Mouse (Mus musculus) stomach, embryonic 15.5 days (tissue): ENCODE measurements around the gene Mapk8ip1. TPM values are rescaled to one million over a fixed set of nuclear protein-coding genes. Genes with fewer than 3 reads are reported as not detected.

Source experiments
- ATAC-seq: fragments of 200-750 bp; cut with Nextera tagmentation; 2 replicates; pipeline ENCODE4 v1.8.0; 2017; ENCODE audit warnings: low read depth, moderate number of reproducible peaks, moderate TSS enrichment; ENCODE audit not compliant: insufficient read depth, low FRiP score
- H3K27ac ChIP-seq: fragments of 300-500 bp; sonication (generic); 2 replicates; pipeline ENCODE4 v1.5.1; 2015; ENCODE audit warnings: mild to moderate bottlenecking, inconsistent platforms
- H3K27me3 ChIP-seq: fragments of 300-500 bp; sonication (generic); replicated peaks from 2 replicates; pipeline ENCODE4 v1.6.1; 2015; ENCODE audit warnings: inconsistent platforms
- H3K36me3 ChIP-seq: fragments of 300-500 bp; sonication (generic); 2 replicates; pipeline ENCODE4 v1.6.1; 2015; ENCODE audit warnings: inconsistent platforms
- H3K4me1 ChIP-seq: fragments of 300-500 bp; sonication (generic); 2 replicates; pipeline ENCODE4 v1.6.1; 2015; ENCODE audit warnings: inconsistent platforms
- H3K4me2 ChIP-seq: fragments of 300-500 bp; sonication (generic); 2 replicates; pipeline ENCODE4 v1.6.1; 2015; ENCODE audit warnings: mild to moderate bottlenecking, inconsistent platforms
- H3K4me3 ChIP-seq: fragments of 300-500 bp; sonication (generic); replicated peaks from 2 replicates; pipeline ENCODE4 v1.5.1; 2015; ENCODE audit warnings: inconsistent platforms
- H3K9ac ChIP-seq: fragments of 300-500 bp; sonication (generic); 2 replicates; pipeline ENCODE4 v1.6.1; 2015; ENCODE audit warnings: inconsistent platforms
- H3K9me3 ChIP-seq: fragments of 300-500 bp; sonication (generic); 2 replicates; pipeline ENCODE4 v1.6.1; 2016; ENCODE audit warnings: inconsistent platforms
- WGBS: fragments of 180-500 bp; shearing (Covaris S2); methylation state at CpG from one replicate; pipeline ENCODE4 v1.1.7; 2015; 5-methylcytosine and 5-hydroxymethylcytosine counted together
- polyA plus RNA-seq: library from polyadenylated mRNA; unstranded; fragments of >200 nt; fragmentation: Nextera tagmentation; extraction: Ambion mirVana; gene quantifications from 2 replicates; pipeline ENCODE4 v1.2.1, GENCODE M21; 2015

Mapk8ip1 gene
- polyA plus RNA-seq, 1 experiment from 2014 or later = 23.4 TPM

DNA sequence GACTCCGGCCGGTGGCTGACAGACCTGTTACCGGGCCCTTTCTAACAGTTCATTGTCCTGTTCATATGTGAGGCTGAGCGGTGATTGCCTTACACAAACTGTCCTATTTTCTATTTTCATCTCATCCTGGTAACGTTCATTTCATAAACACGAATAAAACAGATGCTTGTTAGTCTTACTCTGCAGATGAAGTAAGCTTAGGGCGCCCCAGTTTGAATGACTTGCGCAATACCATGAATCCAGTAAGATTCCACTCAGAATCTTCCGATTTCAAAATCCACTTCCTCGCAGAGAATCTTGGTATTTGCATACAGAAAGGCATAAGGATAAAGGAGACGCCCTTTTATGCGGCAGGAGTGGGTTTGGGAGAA, 33.3 kb upstream of the Mapk8ip1 start:
- no peak for ATAC-seq
- H3K4me2 ChIP-seq = peak overlapping the region; percentile 92
- H3K4me3 ChIP-seq = peak overlapping the region; percentile 89
- no peaks in the 10 kb centered on the region for H3K9me3 ChIP-seq
- no peaks in the 10 kb centered on the region for H3K27me3 ChIP-seq
- peaks cover 38% of the 10 kb centered on the region for H3K4me1 ChIP-seq
- peak overlapping the region; percentile 67 for H3K27ac ChIP-seq
- 6% methylated on average over 12 of the region's 12 CpGs for WGBS
- no peaks in the 10 kb centered on the region for H3K36me3 ChIP-seq
- peak overlapping the region; percentile 16; the same call in 1 of the 2 replicates for H3K9ac ChIP-seq

- Histone ChIP-seq H3K9ac (peak within 1 kb of the TSS; percentile 76), H3K4me2 (peak within 1 kb of the TSS; percentile 92), H3K27ac (peak within 1 kb of the TSS; percentile 67), H3K36me3 (no peaks in the 10 kb centered on the region), H3K27me3 (no peaks in the 10 kb centered on the region), H3K4me1 (peaks cover 38% of the 10 kb centered on the region), H3K4me3 (peak within 1 kb of the TSS; percentile 89), H3K9me3 (no peaks in the 10 kb centered on the region)
- 0% methylated on average over 76 of the region's 76 CpGs for WGBS
- ATAC-seq = peak; percentile 97
Measured at GRCm38 (mm10) chr2:92433578-92434374, 32.7 kb upstream of the Mapk8ip1 start, which contains the start of gene Cry2. Cry2 (minus strand) TSS chr2:92434043.

DNA sequence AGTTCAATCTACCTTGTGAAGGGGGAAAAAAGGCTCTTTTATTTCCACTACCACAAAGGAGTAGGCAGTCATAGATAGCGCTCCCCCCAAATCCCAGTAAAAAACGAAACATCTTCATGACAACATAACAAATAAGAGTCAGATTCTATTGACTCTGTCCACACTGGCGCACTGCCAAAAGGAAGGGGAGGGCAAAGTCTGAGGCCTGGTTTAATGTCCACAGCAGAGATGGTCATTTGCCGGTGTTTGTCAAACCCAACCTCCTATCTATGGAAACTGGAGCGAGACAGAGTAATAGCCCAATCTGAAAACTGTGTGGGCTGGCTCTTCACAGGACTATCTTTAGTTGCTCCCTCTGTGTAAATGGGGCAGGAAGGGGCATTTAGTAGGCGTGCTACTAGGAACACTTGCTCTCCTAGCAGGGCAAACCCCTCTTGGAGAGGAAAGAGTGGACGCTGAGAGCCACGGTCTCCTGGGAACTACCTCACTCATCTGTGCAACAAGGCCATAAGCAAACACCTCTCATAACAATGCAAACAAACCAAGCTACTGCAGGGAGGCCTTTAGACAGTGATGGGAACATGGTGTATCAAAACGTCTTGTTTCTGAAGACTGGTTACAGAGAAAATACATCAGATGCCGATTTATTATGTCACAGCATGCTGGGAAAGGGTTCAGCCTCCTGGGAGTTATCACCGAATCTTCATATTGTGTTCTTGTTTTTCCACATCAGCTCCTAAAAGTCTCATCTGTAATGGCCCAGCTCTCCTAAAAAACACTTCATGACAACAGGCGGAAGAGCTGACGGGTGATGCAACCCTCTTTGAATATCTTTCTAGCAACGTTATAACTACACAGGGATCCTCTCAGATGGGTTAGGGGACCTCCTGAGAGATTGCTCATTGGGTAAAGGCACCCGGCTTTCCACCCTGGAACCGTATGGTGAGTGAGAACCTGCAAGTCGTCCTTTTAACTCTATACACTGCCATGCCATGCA, 31.5 kb upstream of the Mapk8ip1 start:
- 37% methylated on average over 17 of the region's 17 CpGs for WGBS
- Histone ChIP-seq H3K27ac (peak overlapping the region; percentile 23; the same call in 1 of the 2 replicates), H3K9me3 (no peaks in the 10 kb centered on the region), H3K9ac (peak overlapping the region; percentile 76; the same call in 1 of the 2 replicates), H3K36me3 (no peaks in the 10 kb centered on the region), H3K27me3 (no peaks in the 10 kb centered on the region), H3K4me2 (peak overlapping the region; percentile 92), H3K4me3 (peak overlapping the region; percentile 89), H3K4me1 (peaks cover 43% of the 10 kb centered on the region)
- no peak for ATAC-seq

- H3K9me3 ChIP-seq = no peaks in the 10 kb centered on the region
- peaks cover 48% of the 10 kb centered on the region for H3K4me1 ChIP-seq
- H3K27ac ChIP-seq = peak overlapping the region; percentile 23
- H3K27me3 ChIP-seq = no peaks in the 10 kb centered on the region
- ATAC-seq = no peak
- H3K36me3 ChIP-seq = no peaks in the 10 kb centered on the region
- H3K4me3 ChIP-seq = peak overlapping the region; percentile 17
- no peak overlapping the region for H3K9ac ChIP-seq
- 40% methylated on average over 11 of the region's 11 CpGs for WGBS
- H3K4me2 ChIP-seq = peak overlapping the region; percentile 92
Measured at GRCm38 (mm10) chr2:92431611-92432179, 30.6 kb upstream of the Mapk8ip1 start.

GRCm38 (mm10) chr2:92430723-92431541, 29.9 kb upstream of the Mapk8ip1 start:
- H3K4me2 ChIP-seq = peak overlapping the region; percentile 92
- H3K4me1 ChIP-seq = peaks cover 56% of the 10 kb centered on the region
- H3K4me3 ChIP-seq = peak overlapping the region; percentile 17
- no peaks in the 10 kb centered on the region for H3K36me3 ChIP-seq
- no peaks in the 10 kb centered on the region for H3K9me3 ChIP-seq
- no peaks in the 10 kb centered on the region for H3K27me3 ChIP-seq
- ATAC-seq = peak; percentile 27; the same call in 1 of the 2 replicates
- WGBS = 60% methylated on average over 21 of the region's 21 CpGs
- no peak overlapping the region for H3K9ac ChIP-seq
- H3K27ac ChIP-seq = peak overlapping the region; percentile 23

DNA sequence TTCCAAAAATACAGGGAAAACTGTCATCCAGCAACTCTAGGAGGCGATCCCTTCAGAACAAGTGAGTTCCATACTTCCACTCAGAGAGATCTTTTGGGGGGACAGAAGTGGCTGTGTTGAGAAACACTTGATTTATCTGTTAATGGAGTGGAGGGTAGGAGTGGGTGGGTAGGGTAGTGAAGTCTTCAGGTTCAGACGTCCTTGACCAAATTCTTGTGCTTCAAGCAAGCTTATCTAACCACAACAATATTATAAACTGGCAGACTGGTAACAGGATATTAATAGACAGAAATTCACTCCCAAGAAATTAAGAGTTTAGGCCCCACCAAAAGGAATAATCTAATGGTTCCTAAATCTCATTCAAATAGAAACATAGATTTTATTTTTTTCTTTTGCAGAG, 29.0 kb upstream of the Mapk8ip1 start:
- H3K4me3 ChIP-seq = no peak overlapping the region
- no peak overlapping the region for H3K4me2 ChIP-seq
- ATAC-seq = no peak
- H3K27me3 ChIP-seq = no peaks in the 10 kb centered on the region
- H3K4me1 ChIP-seq = peaks cover 64% of the 10 kb centered on the region
- H3K9me3 ChIP-seq = no peaks in the 10 kb centered on the region
- no peaks in the 10 kb centered on the region for H3K36me3 ChIP-seq
- 72% methylated on average over 2 of the region's 2 CpGs for WGBS
- H3K9ac ChIP-seq = no peak overlapping the region
- H3K27ac ChIP-seq = no peak overlapping the region

DNA sequence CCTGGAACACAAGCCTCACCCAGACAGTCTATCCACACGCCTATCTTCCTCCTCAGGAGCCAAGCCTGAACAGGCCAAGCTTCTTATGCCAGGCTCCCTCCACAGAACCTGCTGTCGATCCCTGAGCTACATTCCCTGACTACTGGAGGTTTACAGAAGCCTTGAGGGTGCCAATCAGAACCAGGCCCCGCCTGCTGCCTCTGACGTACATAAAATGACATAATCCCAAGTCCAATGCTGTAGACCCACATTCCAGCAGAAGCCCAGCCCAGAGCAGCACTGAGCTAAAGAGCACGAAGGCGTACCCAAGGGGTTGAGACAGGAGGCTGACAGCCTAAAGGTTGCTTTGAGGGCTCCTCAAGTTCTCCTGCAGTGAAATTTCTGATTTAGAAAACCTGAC, 26.8 kb upstream of the Mapk8ip1 start:
- Histone ChIP-seq H3K4me1 (peaks cover 72% of the 10 kb centered on the region), H3K9ac (no peak overlapping the region), H3K36me3 (0 out of 2 replicates have a peak, but pooled peaks cover 7% of the 10 kb centered on the region), H3K4me2 (no peak overlapping the region), H3K27me3 (no peaks in the 10 kb centered on the region), H3K27ac (peak overlapping the region; percentile 81), H3K4me3 (no peak overlapping the region), H3K9me3 (no peaks in the 10 kb centered on the region)
- ATAC-seq = peak; percentile 82
- WGBS = 42% methylated on average over 6 of the region's 6 CpGs

DNA sequence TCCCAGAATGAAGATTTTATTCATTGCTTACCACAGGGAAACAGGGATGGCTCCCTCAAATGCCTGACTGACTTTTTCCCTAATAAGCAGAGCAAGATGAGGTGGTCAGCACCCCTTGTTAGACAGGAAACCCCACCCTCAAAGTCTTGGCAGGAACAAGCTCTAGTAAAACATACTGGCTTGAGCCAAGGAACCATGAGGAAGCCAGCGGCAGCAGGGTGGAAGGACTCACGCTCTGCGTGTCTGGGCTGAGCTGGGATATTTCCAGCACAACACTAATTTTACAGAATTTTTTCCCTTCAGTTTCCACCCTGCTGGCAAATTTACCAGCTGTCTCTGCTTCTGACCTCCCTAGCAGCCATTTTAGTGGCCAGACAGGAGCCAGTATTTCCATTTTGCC, 25.4 kb upstream of the Mapk8ip1 start:
- H3K4me3 ChIP-seq = no peak overlapping the region
- no peak overlapping the region for H3K9ac ChIP-seq
- peaks cover 17% of the 10 kb centered on the region; the same call in 1 of the 2 replicates for H3K36me3 ChIP-seq
- WGBS = 65% methylated on average over 3 of the region's 3 CpGs
- H3K4me1 ChIP-seq = peaks cover 58% of the 10 kb centered on the region
- no peaks in the 10 kb centered on the region for H3K27me3 ChIP-seq
- no peaks in the 10 kb centered on the region for H3K9me3 ChIP-seq
- ATAC-seq = no peak
- H3K4me2 ChIP-seq = no peak overlapping the region
- H3K27ac ChIP-seq = peak overlapping the region; percentile 81

- no peak for ATAC-seq
- Histone ChIP-seq H3K27me3 (no peaks in the 10 kb centered on the region), H3K4me2 (no peak overlapping the region), H3K4me1 (peaks cover 50% of the 10 kb centered on the region), H3K9me3 (no peaks in the 10 kb centered on the region), H3K9ac (no peak overlapping the region), H3K27ac (peak overlapping the region; percentile 70), H3K36me3 (peaks cover 22% of the 10 kb centered on the region; the same call in 1 of the 2 replicates), H3K4me3 (no peak overlapping the region)
- WGBS = 69% methylated on average over 4 of the region's 4 CpGs
Measured at GRCm38 (mm10) chr2:92425366-92425765, 24.3 kb upstream of the Mapk8ip1 start.

DNA sequence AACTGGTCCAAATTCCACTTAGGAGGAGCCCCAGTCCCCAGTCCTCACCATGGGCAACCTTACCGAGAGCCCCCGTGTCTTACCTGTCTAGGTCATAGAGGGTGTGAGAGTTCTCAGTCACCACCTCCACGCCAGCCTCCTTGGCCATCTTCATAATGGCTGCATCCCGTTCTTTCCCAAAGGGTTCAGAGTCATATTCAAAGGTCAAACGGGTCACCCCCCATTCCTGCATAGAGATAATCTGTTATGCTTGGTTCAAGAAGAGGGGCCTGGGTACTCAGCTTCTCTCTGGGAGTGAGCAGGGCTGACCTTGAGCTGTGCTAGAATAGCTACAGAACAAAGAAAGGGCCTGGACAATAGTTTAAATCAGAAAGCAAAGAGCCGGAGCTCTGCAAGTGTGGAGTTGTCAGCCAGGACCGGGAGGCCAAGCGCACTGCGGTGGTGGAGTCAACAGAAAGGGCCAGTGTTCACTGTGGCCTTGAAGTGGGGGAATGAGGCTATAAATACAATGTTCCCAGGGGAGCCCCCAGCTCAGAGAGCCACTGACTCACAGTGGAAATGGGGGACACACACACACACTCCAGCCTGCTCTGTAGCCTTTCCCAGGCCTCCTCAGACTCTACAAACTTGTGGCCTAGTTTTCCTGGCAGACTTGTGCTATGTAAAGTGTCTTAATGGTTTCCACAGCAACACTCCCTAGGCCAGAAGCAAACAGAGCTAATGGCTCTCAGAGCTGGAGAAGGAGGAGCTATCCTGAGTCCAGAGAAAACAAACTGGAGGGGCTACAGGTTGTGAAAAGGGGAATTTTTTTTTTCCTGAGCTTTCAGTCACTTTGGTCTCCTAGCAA, 23.6 kb upstream of the Mapk8ip1 start:
- peak; percentile 58; the same call in 1 of the 2 replicates for ATAC-seq
- Histone ChIP-seq H3K9me3 (no peaks in the 10 kb centered on the region), H3K4me2 (no peak overlapping the region), H3K36me3 (peaks cover 26% of the 10 kb centered on the region; the same call in 1 of the 2 replicates), H3K4me1 (peaks cover 47% of the 10 kb centered on the region), H3K4me3 (no peak overlapping the region), H3K27ac (peak overlapping the region; percentile 70), H3K9ac (no peak overlapping the region), H3K27me3 (no peaks in the 10 kb centered on the region)
- 67% methylated on average over 9 of the region's 9 CpGs for WGBS
